Mouse (Mus musculus) E14TG2a.4 (cell line): ENCODE measurements around the gene Zbtb1.
A peak's percentile ranks its signal among the peaks of the same experiment; 100 is the strongest.

ENCODE experiments used
- H3K27me3 ChIP-seq: 2 replicates; pipeline ENCODE4 v1.6.1; 2014; ENCODE audit warnings: low read length, control low read depth; ENCODE audit not compliant: insufficient read depth
- H3K36me3 ChIP-seq: 2 replicates; pipeline ENCODE4 v1.6.1; 2014; ENCODE audit warnings: low read length, control low read depth; ENCODE audit not compliant: insufficient read depth
- H3K4me1 ChIP-seq: replicated peaks from 2 replicates; pipeline ENCODE4 v1.6.1; 2014; ENCODE audit warnings: low read depth, low read length, control low read depth
- H3K4me3 ChIP-seq: replicated peaks from 2 replicates; pipeline ENCODE4 v1.5.1; 2014; ENCODE audit warnings: mild to moderate bottlenecking, low read length
- H3K9me3 ChIP-seq: 2 replicates; pipeline ENCODE4 v1.6.1; 2014; ENCODE audit warnings: low read length, control low read depth
- CTCF ChIP-seq: conservative IDR thresholded peaks from 2 replicates; pipeline ENCODE4 v1.5.1; 2014; ENCODE audit warnings: low read length
- NANOG ChIP-seq: IDR thresholded peaks from 2 replicates; pipeline ENCODE4 v1.6.1; 2014; ENCODE audit warnings: borderline replicate concordance, low read length, mixed read lengths
- POU5F1 ChIP-seq: IDR thresholded peaks from 2 replicates; pipeline ENCODE4 v1.6.1; 2014; ENCODE audit warnings: low read length, borderline replicate concordance

Gene Zbtb1

GRCm38 (mm10) chr12:76392979-76393378, 22.9 kb downstream of the Zbtb1 start:
- Histone ChIP-seq H3K27me3 (no peaks in the 10 kb centered on the region), H3K9me3 (no peaks in the 10 kb centered on the region), H3K4me1 (peaks cover 6% of the 10 kb centered on the region), H3K36me3 (peaks cover 16% of the 10 kb centered on the region), H3K4me3 (no peak overlapping the region)
- no peak for TF ChIP-seq NANOG
- no peak for TF ChIP-seq CTCF
- no peak for TF ChIP-seq POU5F1

- H3K36me3 ChIP-seq, result no peaks in the 10 kb centered on the region
- no peak overlapping the region for H3K4me3 ChIP-seq
Measured at GRCm38 (mm10) chr12:76397281-76397680, 27.2 kb downstream of the Zbtb1 start.

GRCm38 (mm10) chr12:76401674-76402073, 31.6 kb downstream of the Zbtb1 start:
- Histone ChIP-seq H3K4me1 (peaks cover 33% of the 10 kb centered on the region), H3K4me3 (no peak overlapping the region), H3K27me3 (peaks cover 45% of the 10 kb centered on the region), H3K9me3 (no peaks in the 10 kb centered on the region), H3K36me3 (no peaks in the 10 kb centered on the region)
- TF ChIP-seq NANOG, result no peak
- peak; percentile 55 for TF ChIP-seq CTCF

More at GRCm38 (mm10) chr12:76397281-76397680, 27.2 kb downstream of the Zbtb1 start:
- Histone ChIP-seq H3K4me1 (no peaks in the 10 kb centered on the region), H3K27me3 (peaks cover 10% of the 10 kb centered on the region), H3K9me3 (no peaks in the 10 kb centered on the region)
- TF ChIP-seq NANOG, result no peak
- TF ChIP-seq CTCF, result no peak
- TF ChIP-seq POU5F1, result no peak

GRCm38 (mm10) chr12:76402991-76403885, 33.2 kb downstream of the Zbtb1 start:
- TF ChIP-seq POU5F1 (no peak), CTCF (no peak), NANOG (no peak)
- Histone ChIP-seq H3K36me3 (no peaks in the 10 kb centered on the region), H3K4me1 (peaks cover 33% of the 10 kb centered on the region), H3K27me3 (peaks cover 55% of the 10 kb centered on the region), H3K9me3 (no peaks in the 10 kb centered on the region), H3K4me3 (peak overlapping the region; percentile 95)

GRCm38 (mm10) chr12:76403886-76404537, 33.9 kb downstream of the Zbtb1 start, which contains the start of gene Hspa2:
Gene Hspa2 (plus strand): TSS chr12:76404176.
- peak within 1 kb of the TSS; percentile 95 for H3K4me3 ChIP-seq
- H3K9me3 ChIP-seq, result no peaks in the 10 kb centered on the region
- H3K27me3 ChIP-seq, result peaks cover 55% of the 10 kb centered on the region
- no peaks in the 10 kb centered on the region for H3K36me3 ChIP-seq
- peaks cover 33% of the 10 kb centered on the region for H3K4me1 ChIP-seq
- TF ChIP-seq NANOG, result no peak
- no peak for TF ChIP-seq POU5F1
- no peak for TF ChIP-seq CTCF

- no peaks in the 10 kb centered on the region for H3K36me3 ChIP-seq
- peaks cover 33% of the 10 kb centered on the region for H3K4me1 ChIP-seq
- H3K27me3 ChIP-seq, result peaks cover 55% of the 10 kb centered on the region
- peak overlapping the region; percentile 95 for H3K4me3 ChIP-seq
- no peaks in the 10 kb centered on the region for H3K9me3 ChIP-seq
- TF ChIP-seq POU5F1 (no peak), NANOG (no peak), CTCF (no peak)
Measured at GRCm38 (mm10) chr12:76404836-76405182, 34.7 kb downstream of the Zbtb1 start.

GRCm38 (mm10) chr12:76405183-76405970, 35.3 kb downstream of the Zbtb1 start:
- Histone ChIP-seq H3K36me3 (no peaks in the 10 kb centered on the region), H3K4me1 (peaks cover 34% of the 10 kb centered on the region), H3K27me3 (peaks cover 55% of the 10 kb centered on the region), H3K4me3 (peak overlapping the region; percentile 95), H3K9me3 (no peaks in the 10 kb centered on the region)
- TF ChIP-seq CTCF, result no peak
- TF ChIP-seq NANOG, result no peak
- no peak for TF ChIP-seq POU5F1

- H3K9me3 ChIP-seq, result no peaks in the 10 kb centered on the region
- peaks cover 36% of the 10 kb centered on the region for H3K4me1 ChIP-seq
- no peak for TF ChIP-seq CTCF
- no peak for TF ChIP-seq POU5F1
- peak overlapping the region; percentile 95 for H3K4me3 ChIP-seq
- H3K27me3 ChIP-seq, result peaks cover 54% of the 10 kb centered on the region
- no peaks in the 10 kb centered on the region for H3K36me3 ChIP-seq
Measured at GRCm38 (mm10) chr12:76405971-76406370, 35.9 kb downstream of the Zbtb1 start.
